Mouse (Mus musculus): ENCODE data around the gene Gata1. TPM values are rescaled to one million over a fixed set of nuclear protein-coding genes. Genes with fewer than 3 reads are reported as not detected.
A peak's percentile ranks its signal among the peaks of the same experiment; 100 is the strongest.
"Not testable (repeated sequence)": the region's sequence is repeated elsewhere in the genome, so short reads cannot be mapped to it uniquely, and the experiment has no call there.

Gata1 gene
- not detected in 2 replicates for polyA plus RNA-seq (2014; fragmentation: Nextera tagmentation; extraction: Ambion mirVana)

- H3K4me2 ChIP-seq (replicated peaks), result no peak within 1 kb of the TSS
- WGBS, result 92% methylated on average over 11 of the region's 11 CpGs
- H3K27ac ChIP-seq, result no peak within 1 kb of the TSS
- no peaks in the 10 kb centered on the region for H3K36me3 ChIP-seq (replicated peaks; ENCODE audit: control insufficient read depth, insufficient read depth)
- no peaks in the 10 kb centered on the region for H3K9me3 ChIP-seq (ENCODE audit: control insufficient read depth, low read length)
- no peak within 1 kb of the TSS for H3K4me3 ChIP-seq (replicated peaks; ENCODE audit: low read length)
- ATAC-seq (ENCODE audit: low FRiP score) (no peak), DNase-seq (ENCODE audit: low spot score) (no peak)
- no peak within 1 kb of the TSS for H3K9ac ChIP-seq
- no peaks in the 10 kb centered on the region for H3K27me3 ChIP-seq (ENCODE audit: control insufficient read depth, insufficient read depth, low read length)
- no peaks in the 10 kb centered on the region for H3K4me1 ChIP-seq (replicated peaks; ENCODE audit: control insufficient read depth, insufficient read depth, low read length)
Measured at GRCm38 (mm10) chrX:7977892-7978291, at the start of gene Gata1. Gata1 (minus strand) TSS chrX:7978071.

GRCm38 (mm10) chrX:8026811-8027210 is 48.9 kb upstream of the Gata1 start:
- no peak overlapping the region for H3K4me2 ChIP-seq (replicated peaks)
- H3K9me3 ChIP-seq (ENCODE audit: control insufficient read depth, low read length), result no peaks in the 10 kb centered on the region
- no peak for DNase-seq (ENCODE audit: low spot score)
- H3K4me1 ChIP-seq (replicated peaks; ENCODE audit: control insufficient read depth, insufficient read depth, low read length), result no peaks in the 10 kb centered on the region
- ATAC-seq (ENCODE audit: low FRiP score), result no peak
- H3K36me3 ChIP-seq (replicated peaks; ENCODE audit: control insufficient read depth, insufficient read depth), result no peaks in the 10 kb centered on the region
- 57% methylated on average over 4 of the region's 4 CpGs for WGBS
- H3K27me3 ChIP-seq (ENCODE audit: control insufficient read depth, insufficient read depth, low read length), result no peaks in the 10 kb centered on the region
- no peak overlapping the region for H3K27ac ChIP-seq
- no peak overlapping the region for H3K4me3 ChIP-seq (replicated peaks; ENCODE audit: low read length)
- no peak overlapping the region for H3K9ac ChIP-seq

GRCm38 (mm10) chrX:8024795-8025194 is 46.9 kb upstream of the Gata1 start:
- H3K27ac ChIP-seq, result no peak overlapping the region
- no peaks in the 10 kb centered on the region for H3K4me1 ChIP-seq (replicated peaks; ENCODE audit: control insufficient read depth, insufficient read depth, low read length)
- WGBS, result 76% methylated on average over 2 of the region's 2 CpGs
- H3K9ac ChIP-seq, result no peak overlapping the region
- no peak for DNase-seq (ENCODE audit: low spot score)
- H3K27me3 ChIP-seq (ENCODE audit: control insufficient read depth, insufficient read depth, low read length), result no peaks in the 10 kb centered on the region
- no peaks in the 10 kb centered on the region for H3K9me3 ChIP-seq (ENCODE audit: control insufficient read depth, low read length)
- no peak overlapping the region for H3K4me3 ChIP-seq (replicated peaks; ENCODE audit: low read length)
- H3K4me2 ChIP-seq (replicated peaks), result no peak overlapping the region
- ATAC-seq (ENCODE audit: low FRiP score), result no peak
- no peaks in the 10 kb centered on the region for H3K36me3 ChIP-seq (replicated peaks; ENCODE audit: control insufficient read depth, insufficient read depth)

- no peaks in the 10 kb centered on the region for H3K36me3 ChIP-seq (replicated peaks; ENCODE audit: control insufficient read depth, insufficient read depth)
- DNase-seq (ENCODE audit: low spot score) (no peak), ATAC-seq (ENCODE audit: low FRiP score) (no peak)
- no peak overlapping the region for H3K9ac ChIP-seq
- H3K4me3 ChIP-seq (replicated peaks; ENCODE audit: low read length), result no peak overlapping the region
- no peaks in the 10 kb centered on the region for H3K27me3 ChIP-seq (ENCODE audit: control insufficient read depth, insufficient read depth, low read length)
- H3K4me2 ChIP-seq (replicated peaks), result no peak overlapping the region
- 57% methylated on average over 2 of the region's 2 CpGs for WGBS
- H3K9me3 ChIP-seq (ENCODE audit: control insufficient read depth, low read length), result no peaks in the 10 kb centered on the region
- no peaks in the 10 kb centered on the region for H3K4me1 ChIP-seq (replicated peaks; ENCODE audit: control insufficient read depth, insufficient read depth, low read length)
- H3K27ac ChIP-seq, result no peak overlapping the region
Measured at GRCm38 (mm10) chrX:8020111-8020778, 42.4 kb upstream of the Gata1 start.

- 60% methylated on average over 2 of the region's 2 CpGs for WGBS
- no peaks in the 10 kb centered on the region for H3K27me3 ChIP-seq (ENCODE audit: control insufficient read depth, insufficient read depth, low read length)
- ATAC-seq (ENCODE audit: low FRiP score), result no peak
Measured at GRCm38 (mm10) chrX:8018286-8018685, 40.4 kb upstream of the Gata1 start, which contains the start of gene Glod5. Glod5 (minus strand) TSS chrX:8018492.

GRCm38 (mm10) chrX:8017142-8017541 is 39.3 kb upstream of the Gata1 start:
- no peaks in the 10 kb centered on the region for H3K4me1 ChIP-seq (replicated peaks; ENCODE audit: control insufficient read depth, insufficient read depth, low read length)
- no peak overlapping the region for H3K4me2 ChIP-seq (replicated peaks)
- H3K4me3 ChIP-seq (replicated peaks; ENCODE audit: low read length), result no peak overlapping the region
- peak; percentile 60 for DNase-seq (ENCODE audit: low spot score)
- H3K27ac ChIP-seq, result no peak overlapping the region
- H3K27me3 ChIP-seq (ENCODE audit: control insufficient read depth, insufficient read depth, low read length), result no peaks in the 10 kb centered on the region
- no peak for ATAC-seq (ENCODE audit: low FRiP score)
- 13% methylated on average over 5 of the region's 5 CpGs for WGBS
- no peaks in the 10 kb centered on the region for H3K9me3 ChIP-seq (ENCODE audit: control insufficient read depth, low read length)
- no peak overlapping the region for H3K9ac ChIP-seq
- H3K36me3 ChIP-seq (replicated peaks; ENCODE audit: control insufficient read depth, insufficient read depth), result no peaks in the 10 kb centered on the region

More at GRCm38 (mm10) chrX:8018286-8018685, 40.4 kb upstream of the Gata1 start, which contains the start of gene Glod5:
- no peaks in the 10 kb centered on the region for H3K9me3 ChIP-seq (ENCODE audit: control insufficient read depth, low read length)
- H3K4me1 ChIP-seq (replicated peaks; ENCODE audit: control insufficient read depth, insufficient read depth, low read length), result no peaks in the 10 kb centered on the region
- H3K27ac ChIP-seq, result no peak within 1 kb of the TSS
- no peak within 1 kb of the TSS for H3K9ac ChIP-seq
- no peak for DNase-seq (ENCODE audit: low spot score)
- no peak within 1 kb of the TSS for H3K4me2 ChIP-seq (replicated peaks)
- no peaks in the 10 kb centered on the region for H3K36me3 ChIP-seq (replicated peaks; ENCODE audit: control insufficient read depth, insufficient read depth)
- H3K4me3 ChIP-seq (replicated peaks; ENCODE audit: low read length), result no peak within 1 kb of the TSS

GRCm38 (mm10) chrX:8015675-8016074 is 37.8 kb upstream of the Gata1 start:
- H3K9ac ChIP-seq; ATAC-seq (ENCODE audit: low FRiP score); H3K4me1 ChIP-seq (replicated peaks; ENCODE audit: control insufficient read depth, insufficient read depth, low read length); H3K4me2 ChIP-seq (replicated peaks); H3K27me3 ChIP-seq (ENCODE audit: control insufficient read depth, insufficient read depth, low read length); H3K4me3 ChIP-seq (replicated peaks; ENCODE audit: low read length); H3K9me3 ChIP-seq (ENCODE audit: control insufficient read depth, low read length); H3K27ac ChIP-seq; DNase-seq (ENCODE audit: low spot score); H3K36me3 ChIP-seq (replicated peaks; ENCODE audit: control insufficient read depth, insufficient read depth): not testable (repeated sequence)
- WGBS, result 23% methylated on average over 7 of the region's 7 CpGs

GRCm38 (mm10) chrX:8013569-8014314 is 35.9 kb upstream of the Gata1 start:
- WGBS, result 18% methylated on average over 8 of the region's 8 CpGs
- no peak overlapping the region for H3K4me3 ChIP-seq (replicated peaks; ENCODE audit: low read length)
- H3K36me3 ChIP-seq (replicated peaks; ENCODE audit: control insufficient read depth, insufficient read depth), result no peaks in the 10 kb centered on the region
- no peak overlapping the region for H3K9ac ChIP-seq
- DNase-seq (ENCODE audit: low spot score) (no peak), ATAC-seq (ENCODE audit: low FRiP score) (no peak)
- no peak overlapping the region for H3K27ac ChIP-seq
- no peaks in the 10 kb centered on the region for H3K27me3 ChIP-seq (ENCODE audit: control insufficient read depth, insufficient read depth, low read length)
- H3K4me2 ChIP-seq (replicated peaks), result no peak overlapping the region
- H3K4me1 ChIP-seq (replicated peaks; ENCODE audit: control insufficient read depth, insufficient read depth, low read length), result no peaks in the 10 kb centered on the region
- no peaks in the 10 kb centered on the region for H3K9me3 ChIP-seq (ENCODE audit: control insufficient read depth, low read length)

GRCm38 (mm10) chrX:8013157-8013556 is 35.3 kb upstream of the Gata1 start:
- Histone ChIP-seq H3K4me3 (replicated peaks; ENCODE audit: low read length) (no peak overlapping the region), H3K9me3 (ENCODE audit: control insufficient read depth, low read length) (no peaks in the 10 kb centered on the region), H3K27ac (no peak overlapping the region), H3K4me1 (replicated peaks; ENCODE audit: control insufficient read depth, insufficient read depth, low read length) (no peaks in the 10 kb centered on the region), H3K4me2 (replicated peaks) (no peak overlapping the region), H3K9ac (no peak overlapping the region), H3K27me3 (ENCODE audit: control insufficient read depth, insufficient read depth, low read length) (no peaks in the 10 kb centered on the region), H3K36me3 (replicated peaks; ENCODE audit: control insufficient read depth, insufficient read depth) (no peaks in the 10 kb centered on the region)
- ATAC-seq (ENCODE audit: low FRiP score) (no peak), DNase-seq (ENCODE audit: low spot score) (no peak)
- 17% methylated on average over 2 of the region's 2 CpGs for WGBS

Measured in hindbrain, embryonic 14.5 days (tissue).